Mouse (Mus musculus) cerebral cortex, adult 2 months (tissue): Measurements from ENCODE around the gene Fdxacb1.

Experiments
- WGBS: fragments of 180-500 bp; shearing (Covaris S2); methylation state at CpG from one replicate; pipeline ENCODE4 v1.1.7; 2018; 5-methylcytosine and 5-hydroxymethylcytosine counted together

The Fdxacb1 gene

GRCm38 (mm10) chr9:50746214-50746677, 21.8 kb upstream of the Fdxacb1 start, which contains the start of gene 2310030G06Rik:
Gene 2310030G06Rik, minus strand, starts transcription at chr9:50746536.
- 14% methylated on average over 19 of the region's 19 CpGs for WGBS

- WGBS = 54% methylated on average over 6 of the region's 6 CpGs
Observed at GRCm38 (mm10) chr9:50750706-50751105, 17.3 kb upstream of the Fdxacb1 start.

- WGBS = 79% methylated on average over 22 of the region's 22 CpGs
Observed at GRCm38 (mm10) chr9:50751323-50751722, 16.7 kb upstream of the Fdxacb1 start, which contains the start of gene Cryab. Gene Cryab, plus strand, starts transcription at chr9:50751325.

GRCm38 (mm10) chr9:50752054-50752602, 15.9 kb upstream of the Fdxacb1 start, which contains the start of gene Hspb2:
Gene Hspb2, minus strand, starts transcription at chr9:50752354.
- WGBS = 54% methylated on average over 14 of the region's 14 CpGs

- WGBS = 46% methylated on average over 17 of the region's 17 CpGs
Observed at GRCm38 (mm10) chr9:50752784-50753615, 15.0 kb upstream of the Fdxacb1 start.

GRCm38 (mm10) chr9:50753947-50754346, 14.1 kb upstream of the Fdxacb1 start:
- 31% methylated on average over 7 of the region's 7 CpGs for WGBS

GRCm38 (mm10) chr9:50756711-50757110, 11.3 kb upstream of the Fdxacb1 start:
- 64% methylated on average over 5 of the region's 5 CpGs for WGBS

- 60% methylated on average over 6 of the region's 6 CpGs for WGBS
Observed at GRCm38 (mm10) chr9:50761520-50762243, 6.4 kb upstream of the Fdxacb1 start.

- 81% methylated on average over 1 of the region's 1 CpGs for WGBS
Observed at GRCm38 (mm10) chr9:50763331-50763730, 4.7 kb upstream of the Fdxacb1 start.

GRCm38 (mm10) chr9:50767531-50768106, 417 bp upstream of the Fdxacb1 start:
- 3% methylated on average over 17 of the region's 17 CpGs for WGBS

GRCm38 (mm10) chr9:50770011-50770410, 2.0 kb downstream of the Fdxacb1 start:
- 81% methylated on average over 2 of the region's 2 CpGs for WGBS

GRCm38 (mm10) chr9:50774026-50774462, 6.0 kb downstream of the Fdxacb1 start:
- WGBS = 54% methylated on average over 4 of the region's 4 CpGs

- 2% methylated on average over 46 of the region's 51 CpGs for WGBS
Observed at GRCm38 (mm10) chr9:50774991-50775612, 7.1 kb downstream of the Fdxacb1 start, which contains the start of the genes Alg9 and 1110032A03Rik. Gene Alg9, plus strand, starts transcription at chr9:50775019. Gene 1110032A03Rik, minus strand, starts transcription at chr9:50775520.

- WGBS = under 1% methylated on average over 30 of the region's 30 CpGs
Observed at GRCm38 (mm10) chr9:50775662-50776126, 7.7 kb downstream of the Fdxacb1 start.

- 66% methylated on average over 11 of the region's 11 CpGs for WGBS
Observed at GRCm38 (mm10) chr9:50776162-50776760, 8.2 kb downstream of the Fdxacb1 start.

- WGBS = 80% methylated on average over 2 of the region's 2 CpGs
Observed at GRCm38 (mm10) chr9:50782155-50782554, 14.1 kb downstream of the Fdxacb1 start.

GRCm38 (mm10) chr9:50795266-50795665, 27.2 kb downstream of the Fdxacb1 start:
- WGBS = 64% methylated on average over 3 of the region's 3 CpGs

- 93% methylated on average over 8 of the region's 8 CpGs for WGBS
Observed at GRCm38 (mm10) chr9:50796776-50797175, 28.7 kb downstream of the Fdxacb1 start.

GRCm38 (mm10) chr9:50797641-50798040, 29.6 kb downstream of the Fdxacb1 start:
- 96% methylated on average over 7 of the region's 7 CpGs for WGBS

- 74% methylated on average over 5 of the region's 5 CpGs for WGBS
Observed at GRCm38 (mm10) chr9:50798368-50798767, 30.3 kb downstream of the Fdxacb1 start.

GRCm38 (mm10) chr9:50800985-50801384, 32.9 kb downstream of the Fdxacb1 start:
- WGBS = 46% methylated on average over 2 of the region's 2 CpGs
